Mouse (Mus musculus) urinary bladder, postnatal 25 days (tissue): ENCODE results near the gene Thsd4.

Experiments used
- DNase-seq: peaks from one replicate; pipeline ENCODE4 v3.0.0; 2022; ENCODE audit warnings: low spot score

The Thsd4 gene

DNA sequence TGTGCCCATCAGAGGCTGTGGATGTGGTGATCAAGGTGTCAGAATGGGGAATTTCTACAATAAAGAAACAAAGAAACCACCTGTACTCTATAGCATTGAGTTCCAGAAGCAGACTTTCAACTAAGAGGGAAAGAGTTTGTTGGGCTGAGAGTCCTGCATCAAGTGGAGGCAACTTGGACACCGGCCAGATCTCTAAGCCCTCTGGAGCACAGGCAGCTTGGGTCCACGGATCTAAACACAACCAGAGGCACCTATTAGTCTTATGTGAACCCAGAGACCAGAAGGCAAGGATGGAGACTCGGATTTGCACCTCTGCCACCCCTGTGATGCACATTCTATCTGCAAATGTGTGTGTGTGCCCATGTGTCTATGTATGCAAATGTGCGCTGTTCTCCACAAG lies 456.7 kb downstream of the Thsd4 start:
- no peak for DNase-seq

DNA sequence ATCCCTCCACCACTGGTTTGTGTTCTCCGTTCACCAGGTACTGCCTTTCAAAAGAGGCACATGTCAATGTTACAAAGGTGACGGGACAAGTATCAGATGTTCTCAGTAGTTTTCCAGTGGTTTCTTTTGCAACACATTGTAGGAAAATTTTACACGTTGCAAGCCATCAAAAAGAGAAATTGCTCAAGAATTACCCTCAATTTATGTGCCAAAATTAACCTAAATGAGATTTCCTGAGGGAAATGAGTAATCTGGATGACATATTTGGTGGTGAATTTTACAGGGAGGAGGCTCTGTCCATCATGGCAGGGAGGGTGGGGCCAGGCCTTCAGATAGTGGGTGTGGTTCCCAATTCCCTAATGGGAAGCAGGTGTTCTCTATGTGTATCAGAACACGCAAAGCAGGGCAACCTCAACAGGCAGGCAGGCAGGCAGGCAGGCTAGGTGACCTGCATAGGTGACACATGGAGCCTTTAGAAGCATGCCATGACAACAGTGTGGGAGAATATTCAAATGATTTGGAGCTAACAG lies 458.6 kb downstream of the Thsd4 start:
- no peak for DNase-seq

DNA sequence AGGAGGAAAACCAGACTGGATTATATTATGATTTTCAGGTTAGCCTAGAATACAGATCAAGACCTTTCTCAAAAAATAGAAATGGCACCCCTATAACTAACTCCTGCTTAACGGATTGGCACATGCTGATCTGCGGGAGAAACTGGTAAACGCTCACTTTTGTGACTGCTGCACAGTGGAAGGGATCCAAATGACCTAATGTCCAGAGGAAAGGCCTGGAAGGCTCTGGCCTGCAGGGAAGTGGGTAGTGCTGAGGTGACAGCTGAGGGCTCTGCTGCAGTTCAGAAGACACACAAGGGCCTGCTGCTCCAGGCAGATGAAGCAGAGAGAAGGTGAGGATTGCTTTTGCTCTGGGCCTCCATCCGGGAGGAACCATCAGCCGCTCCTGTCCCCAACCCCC lies 465.7 kb downstream of the Thsd4 start:
- no peak for DNase-seq

DNA sequence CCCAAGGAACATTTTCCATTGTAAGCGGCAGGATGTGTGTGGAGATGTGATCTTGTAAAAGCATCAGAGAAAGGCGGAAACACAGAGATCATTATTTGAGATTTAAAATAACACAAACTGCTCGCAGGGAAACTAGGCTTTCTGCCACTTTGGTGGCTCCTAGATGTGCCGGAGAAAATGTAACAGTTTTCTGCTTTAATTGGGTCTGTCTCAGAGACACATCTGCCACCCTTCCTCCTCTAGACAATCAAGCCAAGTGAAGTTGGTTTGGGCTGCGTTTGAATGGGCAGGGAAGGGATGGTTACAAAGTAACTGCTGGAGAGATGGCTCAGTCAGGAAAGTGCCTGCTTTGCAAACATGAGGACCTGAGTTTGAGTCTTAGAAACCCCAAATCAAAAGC lies 466.9 kb downstream of the Thsd4 start:
- DNase-seq: no peak

DNA sequence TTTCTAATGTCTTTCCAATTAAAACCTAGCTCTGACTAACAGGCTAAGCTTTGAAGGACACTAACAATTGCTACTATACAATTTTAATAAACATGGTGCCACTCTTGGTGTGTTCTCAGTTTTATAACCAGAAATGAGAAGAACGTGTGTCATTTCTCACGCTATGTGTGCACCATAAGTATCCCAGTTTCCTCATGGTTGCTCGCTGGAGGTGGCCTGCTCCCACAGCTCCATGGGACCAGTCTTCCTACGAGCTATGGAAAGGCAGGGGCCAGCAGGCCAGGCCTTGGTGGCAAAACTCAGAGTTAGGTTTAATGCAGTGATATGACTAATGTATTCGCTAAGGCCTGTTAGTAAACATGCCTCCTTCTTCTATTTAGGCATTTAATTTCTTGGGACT lies 468.7 kb downstream of the Thsd4 start:
- no peak for DNase-seq

DNA sequence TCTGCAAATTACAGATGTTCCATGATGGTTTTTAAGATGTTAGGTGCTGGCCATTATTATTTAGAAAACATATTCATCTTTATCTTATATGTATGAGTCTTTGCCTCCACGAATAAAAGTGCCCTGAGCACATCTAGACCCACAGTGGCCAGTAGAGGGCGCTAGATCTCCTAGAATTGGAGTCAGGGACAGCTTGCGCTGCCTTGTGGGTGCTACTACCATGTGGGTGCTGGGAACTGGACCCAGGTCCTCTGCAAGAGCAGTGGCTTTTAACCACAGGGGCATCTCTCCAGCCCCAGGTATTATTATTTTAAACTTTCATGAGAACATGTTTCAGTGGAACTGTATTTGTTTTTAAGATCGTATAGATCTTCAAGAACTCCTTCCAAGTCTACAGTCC lies 469.4 kb downstream of the Thsd4 start:
- DNase-seq: no peak

DNA sequence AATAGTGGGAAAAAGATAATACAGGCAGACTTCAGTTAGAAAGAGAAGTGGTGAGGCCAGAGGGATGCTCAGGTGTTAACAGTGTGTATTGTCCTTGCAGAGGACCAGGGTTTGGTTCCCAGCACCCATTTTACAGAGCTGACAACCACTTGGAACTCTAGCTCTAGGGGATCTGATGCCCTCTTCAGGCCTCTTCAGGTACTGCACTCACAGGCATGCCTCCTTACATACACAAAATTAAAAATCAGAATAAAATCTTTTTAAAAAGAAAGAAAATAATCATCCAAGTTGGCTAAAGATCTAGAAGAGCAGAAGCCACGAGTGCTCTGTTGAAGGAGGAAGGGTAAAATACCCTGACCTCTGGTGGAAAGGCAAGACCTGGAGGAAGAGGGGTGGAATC lies 478.7 kb downstream of the Thsd4 start:
- DNase-seq: no peak

DNA sequence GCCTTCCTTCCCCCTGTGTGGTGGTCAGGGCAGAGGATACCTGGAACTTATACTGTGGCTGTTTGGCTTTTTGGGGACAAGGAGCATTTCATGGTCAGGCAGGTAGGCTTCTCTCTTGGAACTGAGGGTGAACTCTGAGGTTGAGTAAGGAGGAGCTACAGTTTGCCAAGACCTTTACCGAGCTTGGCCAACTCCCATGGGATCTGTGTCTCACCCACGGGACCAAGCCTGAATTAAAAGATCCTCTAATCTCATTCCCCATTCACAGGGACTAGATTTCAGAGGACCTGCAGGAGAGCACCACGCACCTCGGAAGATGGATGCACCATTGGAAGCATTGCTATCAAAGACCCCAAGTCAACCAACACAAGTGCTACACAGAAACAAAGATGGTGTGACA lies 487.0 kb downstream of the Thsd4 start:
- DNase-seq: no peak

DNA sequence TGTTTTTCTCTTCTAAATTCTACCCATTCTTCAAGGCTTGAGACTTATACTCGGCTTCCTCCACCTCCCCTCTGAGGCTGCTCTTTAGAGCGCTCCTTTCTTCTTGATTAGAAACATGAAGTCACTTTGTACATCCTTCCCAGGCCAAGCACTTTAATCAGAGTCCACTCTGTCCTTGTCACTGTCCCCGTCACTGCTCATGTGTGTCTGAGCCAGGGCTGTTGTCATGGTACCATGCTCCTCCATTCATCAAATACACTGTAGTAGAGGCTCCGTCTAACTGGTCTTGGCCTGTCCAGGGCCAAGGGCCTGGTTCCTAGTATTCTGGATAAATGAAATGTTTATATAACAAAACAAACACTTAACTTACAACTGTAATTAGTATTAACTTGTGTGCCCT lies 494.6 kb downstream of the Thsd4 start:
- no peak for DNase-seq

DNA sequence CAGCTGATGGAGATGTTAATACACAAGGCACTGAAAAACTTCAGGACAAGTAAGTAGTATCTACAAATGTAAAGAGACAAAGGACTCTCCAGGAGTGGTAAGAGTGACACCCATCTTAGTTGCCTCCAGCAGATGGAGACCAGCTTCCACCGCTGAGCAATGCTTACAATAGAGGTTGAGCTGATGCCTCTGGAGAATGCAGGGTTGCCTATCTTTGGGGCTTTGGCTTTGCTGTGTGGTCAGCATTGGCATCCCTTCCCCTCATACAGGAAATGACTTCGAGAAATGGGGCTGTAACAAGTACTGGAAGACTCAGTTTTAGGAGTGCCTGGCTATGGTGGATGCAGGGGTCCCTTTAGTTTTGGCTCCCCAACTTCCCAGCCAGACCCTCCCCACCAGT lies 495.1 kb downstream of the Thsd4 start:
- no peak for DNase-seq

DNA sequence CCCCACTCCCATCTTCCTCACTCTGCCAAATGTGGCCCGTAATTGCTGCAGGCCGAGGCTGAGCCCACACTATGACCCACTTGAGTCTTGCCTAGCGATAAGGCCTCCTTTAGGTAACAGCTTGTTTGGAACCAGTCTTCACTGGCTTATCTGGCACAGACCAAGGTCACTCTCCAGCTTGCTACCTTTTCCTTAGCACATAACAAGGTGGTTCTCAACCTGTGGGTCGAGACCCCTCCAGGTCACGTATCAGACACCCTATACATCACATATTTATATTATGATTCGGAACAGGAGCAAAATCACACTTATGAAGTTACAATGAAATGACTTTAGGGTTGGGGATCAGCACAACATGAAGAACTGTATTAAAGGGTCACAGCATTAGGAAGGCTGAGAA lies 495.9 kb downstream of the Thsd4 start:
- DNase-seq: no peak

DNA sequence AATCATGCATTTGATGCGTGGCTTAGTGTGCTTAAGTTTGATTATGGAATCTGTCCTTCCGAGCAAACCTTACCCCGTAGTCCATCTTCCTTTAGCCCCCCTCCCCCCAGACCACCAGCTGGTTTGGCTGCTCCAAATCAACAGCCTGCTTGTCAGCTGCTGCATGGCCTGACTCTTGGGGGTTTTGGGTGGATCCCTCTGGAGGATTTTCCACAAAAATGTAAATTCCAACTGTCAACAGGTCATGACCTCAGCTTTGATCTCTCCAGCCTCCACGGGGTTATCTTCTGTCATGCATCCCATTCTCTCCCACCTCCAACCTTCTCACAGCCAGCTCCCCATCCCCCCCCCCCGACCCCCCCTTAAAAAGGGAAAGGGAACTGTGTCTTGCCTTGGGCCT lies 496.9 kb downstream of the Thsd4 start:
- DNase-seq: no peak

DNA sequence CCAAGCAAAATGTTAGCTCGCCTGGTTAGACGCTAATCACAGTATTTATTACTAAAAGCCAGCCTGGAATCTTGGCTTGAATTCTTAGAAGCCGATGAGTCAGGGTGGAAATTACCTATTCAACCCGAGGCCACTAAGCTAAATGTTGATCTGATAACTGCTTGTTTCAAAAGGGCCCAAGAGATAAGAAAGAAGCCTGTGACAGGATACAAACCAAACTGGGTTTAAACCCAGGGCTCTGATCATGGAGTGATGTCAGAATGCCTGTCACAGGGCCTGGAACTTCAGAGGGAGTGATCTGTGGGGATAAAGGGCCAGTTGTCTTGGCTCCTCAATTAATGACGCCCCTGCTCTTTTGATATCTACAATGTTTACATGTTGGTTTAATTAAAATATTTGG lies 497.3 kb downstream of the Thsd4 start:
- DNase-seq: no peak

DNA sequence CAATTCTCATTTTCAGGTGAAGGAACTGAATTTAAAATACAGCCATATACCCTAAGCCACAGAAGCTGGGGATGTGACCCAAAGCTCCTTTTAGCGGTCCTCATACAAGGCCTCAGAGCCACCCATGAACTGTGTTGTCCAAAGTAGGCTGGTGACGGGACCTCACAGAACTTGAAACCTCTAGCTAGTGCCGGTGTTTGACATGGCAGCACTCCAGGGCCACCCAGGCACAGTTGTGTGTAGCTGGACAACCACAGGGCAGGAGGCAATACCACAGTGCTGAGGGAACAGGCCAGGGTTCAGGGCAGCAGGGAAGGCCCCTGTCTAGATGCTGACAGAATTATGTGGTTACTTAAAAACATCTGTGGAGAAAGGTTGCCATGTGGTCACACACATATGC lies 499.5 kb downstream of the Thsd4 start:
- no peak for DNase-seq

DNA sequence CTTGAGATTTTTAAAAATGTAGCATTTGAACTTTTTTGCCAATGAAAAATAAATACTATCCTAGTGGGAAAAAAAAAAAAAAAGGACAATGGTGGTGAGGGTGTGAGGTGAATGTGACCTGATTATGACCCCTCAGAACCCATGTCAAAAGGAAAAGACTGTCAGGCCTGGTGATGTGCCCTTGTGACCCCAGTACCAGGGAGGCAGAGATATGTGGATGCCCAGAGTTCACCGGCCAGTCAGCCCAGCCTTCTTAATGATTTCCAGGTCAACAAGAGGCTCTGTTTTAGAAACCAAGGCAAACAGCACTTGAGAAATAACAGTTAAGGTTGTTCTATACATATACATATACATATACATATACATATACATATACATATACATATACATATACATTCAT lies 501.4 kb downstream of the Thsd4 start:
- DNase-seq: no peak

DNA sequence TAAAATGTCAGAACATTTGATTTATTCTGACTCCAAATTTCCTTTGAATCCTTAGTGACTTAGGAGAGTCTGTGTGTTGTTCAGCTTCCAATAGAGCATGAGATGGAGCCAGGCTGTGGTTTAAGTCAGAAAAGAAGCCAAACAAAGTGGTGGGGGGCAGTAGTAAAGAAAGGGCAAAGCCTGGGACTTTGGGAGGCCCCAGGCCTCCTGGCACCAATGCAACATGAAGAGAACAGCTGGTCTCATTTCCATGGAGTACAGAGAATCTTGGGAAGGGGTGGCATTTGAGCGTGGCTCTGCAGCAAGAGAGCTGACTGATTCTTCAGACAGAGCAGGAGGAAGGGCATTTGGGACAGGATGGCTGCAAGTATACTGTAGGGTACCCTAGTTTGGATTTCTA lies 511.6 kb downstream of the Thsd4 start:
- DNase-seq: no peak

DNA sequence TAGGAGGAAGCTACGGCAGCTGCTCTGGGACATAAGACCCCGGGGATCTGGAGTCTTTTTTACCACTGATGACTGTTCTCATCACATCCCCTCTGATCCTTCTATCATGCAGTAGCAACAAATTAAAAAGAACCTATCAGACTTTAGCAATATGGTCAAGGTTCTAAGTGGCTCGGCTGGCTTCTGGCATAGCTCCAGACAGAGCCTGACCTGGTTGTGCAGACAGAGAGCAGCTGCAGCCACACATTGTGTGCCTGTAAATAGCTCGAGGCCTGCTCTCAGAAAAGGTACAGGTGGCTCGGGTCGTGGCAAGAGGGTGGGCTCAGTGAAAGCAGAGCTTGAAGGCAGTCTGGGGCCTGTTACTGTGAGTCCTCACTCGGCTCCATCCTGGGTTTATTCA lies 512.9 kb downstream of the Thsd4 start:
- no peak for DNase-seq

DNA sequence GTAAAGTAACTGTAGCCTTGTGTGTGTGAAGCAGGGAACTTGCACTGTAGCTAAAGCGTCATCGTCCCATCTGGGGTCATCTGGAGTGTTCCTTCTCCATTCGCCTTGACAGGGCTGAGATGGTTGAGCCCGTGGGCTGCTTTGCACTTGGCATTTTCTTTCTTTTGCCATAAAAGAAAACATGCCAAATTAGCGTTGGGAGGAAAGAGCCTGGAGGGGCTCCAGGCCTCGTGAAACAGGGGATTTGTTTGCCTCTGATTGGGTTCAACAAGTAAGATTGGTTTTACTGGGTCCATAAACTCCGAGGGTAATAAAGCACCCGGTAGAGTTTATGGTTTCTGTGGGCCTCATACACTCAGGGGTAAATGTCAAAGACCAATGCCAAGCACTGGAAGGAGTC lies 519.5 kb downstream of the Thsd4 start:
- DNase-seq: no peak

DNA sequence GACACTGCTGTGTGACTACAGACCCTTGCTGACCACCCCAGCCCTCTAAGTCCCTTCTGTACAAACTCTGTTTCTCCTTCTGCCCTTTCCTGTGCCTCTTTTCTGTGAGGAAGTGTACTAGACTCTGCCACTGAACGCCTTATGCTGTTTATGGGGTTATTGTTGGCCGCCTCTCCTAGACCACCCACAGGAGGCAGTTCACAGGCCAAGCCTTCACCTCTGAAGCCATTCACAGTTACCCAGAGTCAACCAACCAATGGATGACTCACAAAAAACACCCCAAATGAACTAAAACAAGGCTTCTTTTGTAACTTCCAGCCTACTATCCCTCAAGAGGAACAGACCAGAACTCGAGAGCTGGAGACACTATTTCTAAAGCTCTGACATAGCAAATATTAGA lies 520.4 kb downstream of the Thsd4 start:
- DNase-seq: no peak

DNA sequence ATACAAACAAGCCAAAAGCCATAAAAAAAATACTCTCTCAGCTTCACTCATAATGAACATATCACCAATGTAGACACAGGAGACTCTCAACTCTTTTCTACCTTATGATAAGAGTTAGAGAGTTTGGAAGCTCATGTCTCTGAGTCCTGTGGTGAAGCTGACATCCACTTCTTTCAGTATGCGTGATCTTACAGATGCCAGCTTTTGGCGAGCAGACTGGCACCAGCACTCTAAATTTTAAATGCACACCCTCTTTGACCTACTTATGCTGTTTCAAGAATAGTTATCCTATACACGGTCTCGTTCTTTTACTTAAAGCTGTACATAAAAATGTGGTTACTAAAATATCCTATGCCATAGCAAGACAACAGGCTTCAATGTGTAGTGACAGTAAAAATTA lies 524.1 kb downstream of the Thsd4 start:
- DNase-seq: no peak

DNA sequence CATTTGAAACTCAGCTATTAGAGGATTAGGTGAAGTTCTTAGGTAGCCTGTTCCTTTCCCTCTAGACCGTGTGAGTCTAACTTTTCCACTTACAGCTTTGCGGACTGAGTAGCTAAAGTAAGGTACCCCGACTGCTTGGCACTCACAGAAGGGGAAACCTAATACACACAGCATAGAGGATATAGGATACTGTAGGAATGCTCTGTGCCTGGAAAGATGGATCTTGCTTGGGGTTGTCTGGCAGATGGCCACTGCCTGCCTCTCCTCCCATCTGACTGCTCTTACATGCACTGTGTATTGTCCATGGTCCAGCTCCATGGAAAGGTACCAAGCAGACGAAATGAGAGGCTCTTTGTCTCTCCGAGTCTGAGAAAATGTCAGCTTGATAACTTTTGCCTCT lies 530.4 kb downstream of the Thsd4 start:
- no peak for DNase-seq

DNA sequence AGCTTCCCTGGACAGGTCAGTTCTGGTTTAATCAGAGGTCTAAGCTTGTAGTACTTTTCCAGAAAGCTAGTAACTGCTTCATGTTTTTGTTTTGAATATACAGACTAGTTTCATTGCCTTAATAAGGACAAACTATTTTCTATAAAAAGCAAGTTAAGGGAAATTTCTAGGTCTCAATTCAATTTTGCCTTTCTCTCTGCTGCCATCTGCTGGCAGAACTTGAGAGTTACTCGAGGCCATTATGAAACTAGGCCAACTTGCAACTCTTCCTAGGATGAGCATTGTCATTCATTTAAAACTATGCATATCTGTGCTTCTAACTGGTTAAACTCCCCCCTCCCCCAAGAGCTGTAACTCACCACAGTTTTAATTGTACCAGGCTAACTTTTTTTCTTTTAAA lies 532.0 kb downstream of the Thsd4 start:
- peak; percentile 61 for DNase-seq

DNA sequence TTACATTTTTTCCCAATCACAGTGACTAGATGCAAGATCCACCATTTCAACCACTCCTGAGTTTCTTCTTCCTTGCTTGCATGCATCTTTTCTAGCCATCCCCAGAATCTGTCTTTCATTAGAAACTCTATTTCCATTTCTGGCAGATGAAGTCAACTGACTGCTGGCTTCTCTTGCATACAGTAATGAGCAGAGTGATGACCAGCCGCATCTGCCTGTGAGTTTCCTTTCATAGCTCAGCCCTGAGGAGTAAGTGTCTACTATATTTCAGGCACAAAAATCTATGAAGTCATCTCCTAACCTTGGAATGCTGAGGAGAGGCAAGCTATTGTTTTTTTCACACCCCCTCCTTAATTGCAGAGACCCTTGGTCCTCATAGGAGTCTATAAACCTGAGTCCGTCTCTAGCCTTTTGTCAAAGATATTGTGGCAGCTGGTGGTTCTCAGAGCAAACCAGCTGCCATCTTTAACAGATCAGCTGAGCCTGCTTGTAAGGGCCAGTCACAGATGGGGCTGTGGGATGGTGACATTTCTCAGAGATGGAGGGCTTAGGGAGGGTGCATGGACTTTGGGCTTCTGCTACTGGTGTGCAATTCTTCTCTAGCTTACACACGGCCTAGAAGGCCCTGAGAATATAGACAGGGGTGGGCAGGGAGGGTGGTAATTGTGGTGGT lies 535.8 kb downstream of the Thsd4 start:
- no peak for DNase-seq

DNA sequence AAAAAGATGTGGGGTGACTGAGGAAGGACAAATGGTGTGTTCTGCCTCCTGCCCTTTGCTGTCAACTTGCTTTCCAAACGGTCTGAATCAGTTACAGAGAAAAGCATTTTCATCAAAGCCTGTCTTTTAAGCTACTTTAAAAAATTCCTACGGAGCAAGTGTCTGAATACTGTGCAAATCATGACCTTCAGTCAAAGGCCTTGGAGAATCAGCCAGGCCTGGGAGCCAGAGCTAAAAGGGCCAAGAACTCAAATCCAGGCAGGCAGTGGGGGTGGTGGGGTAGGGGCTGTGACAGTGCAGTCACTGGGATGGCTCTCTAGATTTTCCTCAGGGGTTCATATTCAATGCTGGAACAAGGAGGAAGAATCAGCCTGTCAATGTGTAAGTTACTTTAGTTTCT lies 540.7 kb downstream of the Thsd4 start:
- no peak for DNase-seq

DNA sequence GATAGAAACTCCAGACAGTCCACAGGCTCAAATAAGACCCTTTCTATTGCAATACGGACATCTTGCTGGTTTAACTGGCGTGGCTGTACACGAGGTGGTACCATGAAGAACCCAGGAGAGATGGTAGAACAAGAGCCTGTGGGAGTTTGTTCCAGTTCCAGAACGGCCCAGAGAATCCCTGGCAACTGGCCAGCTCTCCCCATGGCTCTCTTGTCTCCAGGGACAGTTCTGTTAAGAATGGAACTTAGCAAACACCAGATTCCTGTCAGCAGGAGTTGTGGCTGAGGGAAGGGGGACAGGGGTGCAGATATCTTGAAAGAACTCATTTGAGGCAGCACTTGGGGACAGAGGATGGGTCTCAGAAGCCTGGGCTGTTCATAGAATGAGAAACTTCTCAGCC lies 550.6 kb downstream of the Thsd4 start:
- no peak for DNase-seq
